Mouse (Mus musculus): ENCODE measurements around the gene Slc26a9. TPM values are rescaled to one million over a fixed set of nuclear protein-coding genes. Genes with fewer than 3 reads are reported as not detected.
A peak's percentile ranks its signal among the peaks of the same experiment; 100 is the strongest.

The Slc26a9 gene
- polyA plus RNA-seq, 1 experiment from 2014 or later = 0.16 TPM

DNA sequence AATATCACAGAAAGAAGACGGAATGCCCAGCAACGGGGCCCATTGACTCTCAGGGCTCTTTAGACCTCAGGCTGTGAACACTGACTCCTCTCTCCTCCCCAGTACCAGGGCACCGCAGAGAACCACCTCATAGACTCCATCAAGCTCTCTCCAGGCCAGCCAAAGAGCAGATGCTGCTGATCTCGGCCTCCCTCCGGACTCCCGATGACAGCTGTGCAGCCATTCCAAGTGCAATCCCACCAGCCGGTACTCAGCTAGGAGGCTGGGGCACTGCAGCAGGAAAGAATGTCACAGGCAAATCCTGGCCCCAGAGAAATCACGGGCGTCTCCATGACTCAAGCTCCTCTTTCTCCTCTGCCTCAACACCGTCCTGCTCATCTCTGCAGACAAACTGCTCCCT lies 32.3 kb upstream of the Slc26a9 start:
- no peak overlapping the region for H3K4me3 ChIP-seq (ENCODE audit: low read length)
- H3K27me3 ChIP-seq (ENCODE audit: insufficient read depth, low read length) = no peaks in the 10 kb centered on the region
- no peak overlapping the region for H3K9ac ChIP-seq (replicated peaks; ENCODE audit: low read length)
- no peak overlapping the region for H3K27ac ChIP-seq (ENCODE audit: low read length)
- no peaks in the 10 kb centered on the region for H3K36me3 ChIP-seq (ENCODE audit: insufficient read depth, low read length)
- H3K4me2 ChIP-seq (replicated peaks; ENCODE audit: low read depth, low read length) = no peak overlapping the region
- H3K4me1 ChIP-seq (ENCODE audit: insufficient read depth, low read length) = no peaks in the 10 kb centered on the region
- no peaks in the 10 kb centered on the region for H3K9me3 ChIP-seq (ENCODE audit: low read length)
- WGBS = 75% methylated on average over 10 of the region's 10 CpGs
- no peak for ATAC-seq (ENCODE audit: low FRiP score, low TSS enrichment)

DNA sequence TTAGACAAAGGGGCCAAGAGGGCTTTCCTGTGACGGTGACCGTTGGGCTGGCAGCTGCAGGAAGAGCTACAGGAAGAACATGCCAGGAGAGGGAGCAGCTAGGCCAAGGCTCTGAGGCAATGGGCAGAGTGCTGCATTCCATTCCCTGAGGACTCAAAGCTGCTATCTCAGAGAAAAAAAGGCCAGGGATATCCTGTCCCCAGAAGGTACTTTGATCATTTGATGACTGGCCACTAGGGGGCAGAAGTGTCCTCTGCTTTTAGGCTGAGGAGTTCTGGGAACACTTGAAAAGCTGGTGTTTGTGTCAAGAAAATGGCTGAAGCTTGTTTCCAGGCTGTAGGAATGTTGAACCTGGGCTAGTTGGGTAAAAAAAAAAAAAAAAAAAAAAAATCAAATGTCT lies 31.4 kb upstream of the Slc26a9 start:
- no peak overlapping the region for H3K27ac ChIP-seq (ENCODE audit: low read length)
- no peaks in the 10 kb centered on the region for H3K4me1 ChIP-seq (ENCODE audit: insufficient read depth, low read length)
- H3K27me3 ChIP-seq (ENCODE audit: insufficient read depth, low read length) = no peaks in the 10 kb centered on the region
- peak; percentile 56; the same call in 1 of the 2 replicates for ATAC-seq (ENCODE audit: low FRiP score, low TSS enrichment)
- H3K36me3 ChIP-seq (ENCODE audit: insufficient read depth, low read length) = no peaks in the 10 kb centered on the region
- H3K9me3 ChIP-seq (ENCODE audit: low read length) = no peaks in the 10 kb centered on the region
- 30% methylated on average over 2 of the region's 2 CpGs for WGBS
- no peak overlapping the region for H3K4me3 ChIP-seq (ENCODE audit: low read length)
- no peak overlapping the region for H3K9ac ChIP-seq (replicated peaks; ENCODE audit: low read length)
- H3K4me2 ChIP-seq (replicated peaks; ENCODE audit: low read depth, low read length) = no peak overlapping the region

DNA sequence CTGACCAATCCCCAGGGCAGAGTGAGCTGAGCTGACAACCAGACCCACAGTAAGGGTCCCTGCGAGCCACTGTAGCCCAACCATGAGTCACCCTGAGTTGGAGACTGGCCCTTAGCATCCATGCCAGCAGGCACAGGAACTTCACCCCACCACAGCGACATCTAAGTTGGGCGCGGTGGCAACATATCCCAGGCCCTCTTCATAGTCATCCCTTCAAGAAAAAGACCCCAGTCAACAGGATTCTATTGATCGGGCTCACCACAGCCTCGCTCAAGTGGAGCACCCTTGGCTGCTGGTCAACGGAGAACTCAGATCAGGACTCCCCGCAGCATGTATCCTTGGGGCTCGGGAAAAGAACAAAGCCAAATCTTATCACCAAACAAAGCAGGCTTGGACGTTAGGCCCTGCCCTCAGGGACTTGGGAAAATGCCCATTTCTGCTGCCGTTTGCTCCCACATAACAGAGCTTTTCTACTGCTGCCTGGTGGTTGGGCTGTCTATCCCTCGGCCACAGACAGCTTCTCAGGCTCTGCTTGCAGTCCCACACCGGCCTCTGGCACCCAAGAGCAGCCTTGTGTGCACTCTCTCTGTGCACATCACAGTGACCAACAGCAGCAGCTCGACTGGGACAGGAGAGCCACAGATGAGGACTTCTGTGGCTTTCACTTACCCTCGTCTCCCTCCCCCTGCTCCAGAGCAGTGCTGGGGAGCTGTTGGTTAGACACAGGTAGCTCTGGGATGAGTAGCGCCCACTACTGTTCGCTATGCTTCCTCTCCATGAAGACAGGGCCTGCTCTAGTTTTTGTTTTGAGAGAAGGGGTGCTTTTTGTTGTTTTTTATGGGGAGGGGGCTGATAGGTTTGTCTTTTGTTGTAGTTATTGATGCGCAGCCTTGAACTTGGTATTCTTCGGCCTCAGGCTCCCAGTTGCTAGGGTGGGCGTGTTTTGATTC lies 29.2 kb upstream of the Slc26a9 start:
- no peak overlapping the region for H3K27ac ChIP-seq (ENCODE audit: low read length)
- H3K27me3 ChIP-seq (ENCODE audit: insufficient read depth, low read length) = no peaks in the 10 kb centered on the region
- no peak for ATAC-seq (ENCODE audit: low FRiP score, low TSS enrichment)

DNA sequence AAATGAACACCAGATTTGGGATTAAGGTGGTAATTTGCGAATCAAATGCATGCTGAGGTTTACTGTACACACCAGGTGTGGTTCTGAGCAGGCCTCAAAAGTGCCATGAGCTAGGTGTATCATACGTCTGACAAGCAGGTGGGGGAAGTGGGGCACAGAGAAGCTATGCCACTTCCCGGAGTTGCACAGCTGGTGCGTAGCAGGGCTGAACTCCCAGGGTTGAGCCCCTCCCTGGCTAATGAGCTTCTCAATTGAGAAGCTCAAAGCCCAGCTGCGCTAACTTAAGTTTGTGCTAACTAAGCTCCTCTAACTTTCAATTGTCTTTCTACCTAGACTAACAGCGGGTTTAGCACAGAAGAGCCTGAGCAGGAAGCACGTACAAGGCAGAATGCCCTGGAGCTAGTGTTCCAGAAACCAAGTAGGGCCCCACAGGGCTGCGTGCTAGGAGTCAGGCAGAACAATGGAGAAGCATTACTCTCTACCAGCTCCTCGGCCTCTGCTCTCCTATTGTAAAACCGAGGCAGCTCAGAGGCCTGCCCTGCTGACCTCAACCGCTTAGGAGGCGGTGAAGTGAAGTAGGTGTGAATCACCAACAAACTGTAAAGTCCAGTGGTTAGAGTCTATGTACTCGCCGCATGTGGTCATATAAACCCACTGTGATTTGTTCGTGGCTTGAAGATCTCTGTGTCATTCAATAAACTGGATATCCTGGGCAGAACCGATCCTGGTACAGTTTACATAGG lies 24.7 kb upstream of the Slc26a9 start:
- H3K27ac ChIP-seq (ENCODE audit: low read length) = no peak overlapping the region
- H3K4me3 ChIP-seq (ENCODE audit: low read length) = no peak overlapping the region
- no peaks in the 10 kb centered on the region for H3K27me3 ChIP-seq (ENCODE audit: insufficient read depth, low read length)
- no peak overlapping the region for H3K4me2 ChIP-seq (replicated peaks; ENCODE audit: low read depth, low read length)
- whole genome bisulfite sequencing = 65% methylated on average over 16 of the region's 16 CpGs
- no peaks in the 10 kb centered on the region for H3K36me3 ChIP-seq (ENCODE audit: insufficient read depth, low read length)
- no peaks in the 10 kb centered on the region for H3K9me3 ChIP-seq (ENCODE audit: low read length)
- H3K4me1 ChIP-seq (ENCODE audit: insufficient read depth, low read length) = no peaks in the 10 kb centered on the region
- H3K9ac ChIP-seq (replicated peaks; ENCODE audit: low read length) = no peak overlapping the region
- ATAC-seq (ENCODE audit: low FRiP score, low TSS enrichment) = no peak

More for the DNA sequence above, 29.2 kb upstream of the Slc26a9 start:
- 67% methylated on average over 20 of the region's 20 CpGs for WGBS
- Histone ChIP-seq H3K9me3 (ENCODE audit: low read length) (no peaks in the 10 kb centered on the region), H3K4me2 (replicated peaks; ENCODE audit: low read depth, low read length) (no peak overlapping the region), H3K9ac (replicated peaks; ENCODE audit: low read length) (no peak overlapping the region), H3K36me3 (ENCODE audit: insufficient read depth, low read length) (no peaks in the 10 kb centered on the region), H3K4me3 (ENCODE audit: low read length) (no peak overlapping the region), H3K4me1 (ENCODE audit: insufficient read depth, low read length) (no peaks in the 10 kb centered on the region)

DNA sequence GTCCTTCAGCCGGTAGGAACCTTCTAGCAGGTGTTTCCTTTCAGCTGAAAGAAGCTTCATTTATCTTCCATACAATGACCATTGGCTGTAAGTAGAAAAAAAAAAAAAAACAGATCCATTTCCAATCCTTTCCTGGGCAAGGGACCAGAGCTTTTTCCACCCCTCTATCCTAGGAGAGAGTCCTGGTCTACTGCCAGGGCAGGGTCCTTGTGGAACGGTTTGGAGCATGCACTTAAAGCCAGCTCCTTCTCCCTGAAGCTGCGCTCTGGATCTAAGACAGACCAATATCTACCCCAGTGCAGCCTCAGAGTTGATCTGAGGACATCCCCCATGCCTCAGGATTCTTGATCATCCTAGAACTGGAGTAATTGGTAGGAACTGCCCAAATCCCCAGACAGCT lies 21.8 kb upstream of the Slc26a9 start:
- H3K4me2 ChIP-seq (replicated peaks; ENCODE audit: low read depth, low read length) = no peak overlapping the region
- H3K4me1 ChIP-seq (ENCODE audit: insufficient read depth, low read length) = no peaks in the 10 kb centered on the region
- WGBS = 73% methylated on average over 3 of the region's 3 CpGs
- no peak for ATAC-seq (ENCODE audit: low FRiP score, low TSS enrichment)
- no peak overlapping the region for H3K4me3 ChIP-seq (ENCODE audit: low read length)
- no peaks in the 10 kb centered on the region for H3K36me3 ChIP-seq (ENCODE audit: insufficient read depth, low read length)
- H3K27me3 ChIP-seq (ENCODE audit: insufficient read depth, low read length) = no peaks in the 10 kb centered on the region
- no peaks in the 10 kb centered on the region for H3K9me3 ChIP-seq (ENCODE audit: low read length)
- H3K9ac ChIP-seq (replicated peaks; ENCODE audit: low read length) = no peak overlapping the region
- no peak overlapping the region for H3K27ac ChIP-seq (ENCODE audit: low read length)

DNA sequence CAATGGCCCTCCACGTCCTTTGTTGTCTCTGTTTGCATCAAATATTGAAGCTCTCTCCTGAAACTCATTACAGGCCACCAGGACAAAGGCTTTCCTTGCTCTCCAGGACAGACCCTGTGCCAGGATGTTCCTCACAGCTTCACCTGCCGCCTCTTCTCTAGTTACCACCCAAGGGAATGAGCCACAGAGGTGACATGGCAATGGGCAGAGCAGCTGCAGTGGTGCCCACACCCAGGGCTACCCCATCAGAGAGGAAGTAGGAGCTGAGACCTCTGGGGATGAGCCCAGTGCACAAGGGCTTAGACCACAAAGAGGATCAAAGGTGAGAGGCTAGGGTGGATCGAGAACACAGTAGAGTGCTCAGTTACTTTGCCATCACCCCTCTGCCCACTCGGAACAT lies 20.3 kb upstream of the Slc26a9 start:
- H3K9ac ChIP-seq (replicated peaks; ENCODE audit: low read length) = no peak overlapping the region
- no peak for ATAC-seq (ENCODE audit: low FRiP score, low TSS enrichment)
- whole genome bisulfite sequencing = 79% methylated on average over 4 of the region's 4 CpGs
- H3K27ac ChIP-seq (ENCODE audit: low read length) = no peak overlapping the region
- no peak overlapping the region for H3K4me3 ChIP-seq (ENCODE audit: low read length)
- no peaks in the 10 kb centered on the region for H3K36me3 ChIP-seq (ENCODE audit: insufficient read depth, low read length)
- H3K27me3 ChIP-seq (ENCODE audit: insufficient read depth, low read length) = no peaks in the 10 kb centered on the region
- H3K4me2 ChIP-seq (replicated peaks; ENCODE audit: low read depth, low read length) = no peak overlapping the region
- no peaks in the 10 kb centered on the region for H3K4me1 ChIP-seq (ENCODE audit: insufficient read depth, low read length)
- no peaks in the 10 kb centered on the region for H3K9me3 ChIP-seq (ENCODE audit: low read length)

DNA sequence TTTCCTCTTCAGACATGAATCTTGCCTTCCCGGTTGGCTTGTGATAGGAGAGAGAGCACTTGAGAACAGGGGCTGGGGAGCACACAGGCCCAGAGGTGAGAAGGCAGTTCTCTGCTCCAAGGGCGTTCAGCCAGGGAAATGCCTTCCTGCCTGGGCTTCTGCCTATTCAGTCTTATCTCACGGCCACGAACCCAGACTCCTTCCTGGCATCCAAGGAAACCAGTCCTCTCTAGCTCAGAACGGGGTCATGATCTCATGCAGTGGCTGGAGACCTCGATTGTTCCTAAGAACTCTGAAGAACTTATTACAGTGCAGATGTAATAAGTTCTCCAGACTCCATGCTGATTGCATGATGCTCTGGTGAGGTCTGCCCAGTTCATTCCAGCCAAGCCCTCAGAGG lies 17.2 kb upstream of the Slc26a9 start:
- H3K4me1 ChIP-seq (ENCODE audit: insufficient read depth, low read length) = peaks cover 11% of the 10 kb centered on the region; the same call in 1 of the 2 replicates
- H3K9me3 ChIP-seq (ENCODE audit: low read length) = no peaks in the 10 kb centered on the region
- H3K27ac ChIP-seq (ENCODE audit: low read length) = no peak overlapping the region
- no peak overlapping the region for H3K4me2 ChIP-seq (replicated peaks; ENCODE audit: low read depth, low read length)
- no peak overlapping the region for H3K9ac ChIP-seq (replicated peaks; ENCODE audit: low read length)
- no peaks in the 10 kb centered on the region for H3K36me3 ChIP-seq (ENCODE audit: insufficient read depth, low read length)
- no peaks in the 10 kb centered on the region for H3K27me3 ChIP-seq (ENCODE audit: insufficient read depth, low read length)
- ATAC-seq (ENCODE audit: low FRiP score, low TSS enrichment) = no peak
- WGBS = 61% methylated on average over 6 of the region's 6 CpGs
- no peak overlapping the region for H3K4me3 ChIP-seq (ENCODE audit: low read length)

DNA sequence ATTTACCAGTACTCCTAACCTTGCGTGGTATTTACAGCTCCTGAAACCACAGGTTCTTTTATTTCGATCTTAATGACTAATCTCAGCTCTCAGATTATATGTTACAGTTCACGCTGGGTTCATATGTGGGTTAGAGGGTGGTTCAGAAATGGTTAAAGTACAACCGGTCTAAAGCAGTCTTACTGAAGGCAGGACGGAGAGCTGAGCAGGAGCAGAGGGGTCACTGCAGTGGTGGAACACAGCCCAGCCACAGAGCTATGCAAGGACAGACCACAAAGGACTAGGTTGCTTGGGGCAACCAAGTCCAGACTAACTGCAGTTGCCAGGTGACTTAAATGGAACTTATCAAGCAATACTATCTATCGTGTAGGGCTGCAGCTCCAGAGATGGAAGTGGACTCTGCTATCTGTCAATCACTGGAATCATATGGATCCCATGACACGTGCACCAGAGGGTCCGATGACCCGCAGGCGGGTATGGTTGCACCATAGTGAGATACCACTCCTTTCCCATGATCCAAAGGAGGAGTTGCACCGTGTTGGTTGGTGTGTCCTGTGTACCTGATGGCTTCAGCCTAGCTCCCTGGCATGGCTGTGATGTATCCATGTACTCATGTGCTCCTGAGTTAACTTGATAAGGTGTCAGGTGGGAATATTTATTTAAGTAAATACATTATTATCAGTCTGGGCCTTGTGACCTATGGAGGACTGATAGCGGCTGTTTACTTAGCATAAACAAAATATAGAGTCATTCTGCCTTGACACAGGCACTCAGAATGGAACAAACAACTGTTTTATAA lies 13.0 kb upstream of the Slc26a9 start:
- no peak overlapping the region for H3K4me3 ChIP-seq (ENCODE audit: low read length)
- H3K9me3 ChIP-seq (ENCODE audit: low read length) = no peaks in the 10 kb centered on the region
- no peak overlapping the region for H3K4me2 ChIP-seq (replicated peaks; ENCODE audit: low read depth, low read length)
- no peaks in the 10 kb centered on the region for H3K27me3 ChIP-seq (ENCODE audit: insufficient read depth, low read length)
- WGBS = 65% methylated on average over 12 of the region's 12 CpGs
- ATAC-seq (ENCODE audit: low FRiP score, low TSS enrichment) = peak; percentile 90
- peaks cover 21% of the 10 kb centered on the region for H3K4me1 ChIP-seq (ENCODE audit: insufficient read depth, low read length)
- H3K27ac ChIP-seq (ENCODE audit: low read length) = peak overlapping the region; percentile 72
- no peaks in the 10 kb centered on the region for H3K36me3 ChIP-seq (ENCODE audit: insufficient read depth, low read length)
- no peak overlapping the region for H3K9ac ChIP-seq (replicated peaks; ENCODE audit: low read length)

DNA sequence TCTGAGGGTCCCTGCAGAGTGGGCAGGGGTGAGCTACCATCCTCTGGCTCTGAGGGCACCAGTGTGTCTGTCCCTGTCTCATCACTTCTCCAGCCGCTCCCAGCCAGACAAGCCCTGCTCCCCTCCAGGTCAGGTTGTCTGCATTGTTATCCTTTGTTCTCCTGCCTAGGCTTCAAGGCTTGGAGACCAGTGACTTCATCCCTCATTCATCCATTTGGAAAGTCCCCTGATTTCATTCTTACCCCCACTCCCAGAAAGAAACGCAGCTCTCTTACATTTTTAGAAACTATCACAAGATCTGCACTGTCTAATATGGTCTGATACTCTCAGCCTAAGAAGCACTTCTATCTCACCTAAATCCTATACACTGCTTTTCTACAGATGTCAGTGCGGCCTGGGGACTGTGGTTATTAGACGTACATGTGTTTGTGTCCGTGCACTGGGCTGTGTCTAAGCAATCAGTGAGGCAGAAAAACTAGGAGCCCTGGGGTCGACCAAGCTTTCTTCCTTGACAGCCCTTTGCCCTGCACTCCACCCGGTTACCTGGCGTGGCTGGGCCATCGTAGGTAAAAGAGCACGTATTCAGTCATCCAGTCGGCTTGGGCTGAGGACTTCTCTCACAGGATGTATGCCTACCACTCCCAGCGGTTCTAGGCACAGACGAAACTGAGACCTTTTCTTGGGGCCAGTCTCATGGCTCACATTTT lies 10.2 kb upstream of the Slc26a9 start:
- WGBS = 43% methylated on average over 13 of the region's 13 CpGs
- H3K27me3 ChIP-seq (ENCODE audit: insufficient read depth, low read length) = no peaks in the 10 kb centered on the region
- peak; percentile 76 for ATAC-seq (ENCODE audit: low FRiP score, low TSS enrichment)

More for the DNA sequence above, 10.2 kb upstream of the Slc26a9 start:
- H3K4me2 ChIP-seq (replicated peaks; ENCODE audit: low read depth, low read length) = no peak overlapping the region
- no peaks in the 10 kb centered on the region for H3K36me3 ChIP-seq (ENCODE audit: insufficient read depth, low read length)
- H3K27ac ChIP-seq (ENCODE audit: low read length) = peak overlapping the region; percentile 55
- H3K9me3 ChIP-seq (ENCODE audit: low read length) = no peaks in the 10 kb centered on the region
- H3K9ac ChIP-seq (replicated peaks; ENCODE audit: low read length) = no peak overlapping the region
- H3K4me1 ChIP-seq (ENCODE audit: insufficient read depth, low read length) = peaks cover 21% of the 10 kb centered on the region
- no peak overlapping the region for H3K4me3 ChIP-seq (ENCODE audit: low read length)

All from kidney, embryonic 16.5 days (tissue).